Mouse (Mus musculus): ENCODE data around the gene Snrnp25. TPM values are rescaled to one million over a fixed set of nuclear protein-coding genes. Genes with fewer than 3 reads are reported as not detected.

Snrnp25 gene
- total RNA-seq, 2 experiments from 2014 or later, result 13.1 to 18.5 TPM

DNA sequence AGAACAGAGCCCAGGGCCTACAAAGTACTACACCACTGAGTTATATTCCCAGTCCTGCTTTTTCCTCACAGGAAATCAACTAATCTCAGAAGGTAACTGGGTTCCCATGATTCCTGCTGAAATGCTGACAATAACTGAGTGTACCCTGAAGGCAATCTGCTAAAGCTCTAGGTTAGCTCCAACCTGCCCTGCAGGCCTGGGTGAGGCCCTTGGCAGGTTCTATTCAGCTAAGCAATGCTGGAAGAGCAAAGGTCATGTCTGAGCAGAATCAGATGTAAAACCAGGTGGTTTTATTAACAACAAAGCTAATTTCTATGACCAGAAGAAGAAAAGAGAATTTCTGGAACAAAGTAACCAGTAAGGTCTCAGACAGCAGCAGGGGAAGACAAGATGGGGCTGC lies 36.2 kb downstream of the Snrnp25 start:
- no peak for DNase-seq (ENCODE audit: low spot score in 2 of 2)

DNA sequence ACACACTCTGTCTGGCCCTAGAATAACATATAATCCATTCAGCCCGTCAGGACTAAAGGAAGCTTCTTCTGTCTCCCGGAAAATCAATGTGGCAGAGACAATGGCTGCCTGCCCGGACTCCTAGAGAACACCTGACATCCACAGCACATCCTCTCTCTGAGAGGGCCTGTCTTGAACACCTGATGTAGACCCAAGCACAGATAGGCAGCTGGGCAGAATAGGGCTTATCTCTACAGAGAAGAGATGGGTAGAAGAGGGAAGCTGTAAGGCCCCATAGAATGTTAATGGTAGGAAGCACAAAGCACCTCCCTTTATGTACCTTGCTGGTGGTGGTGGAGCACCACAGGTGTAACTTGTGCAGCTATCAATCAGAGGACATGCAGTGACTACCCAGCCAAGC lies 37.0 kb downstream of the Snrnp25 start:
- DNase-seq (ENCODE audit: low spot score in 2 of 2), result no peak

DNA sequence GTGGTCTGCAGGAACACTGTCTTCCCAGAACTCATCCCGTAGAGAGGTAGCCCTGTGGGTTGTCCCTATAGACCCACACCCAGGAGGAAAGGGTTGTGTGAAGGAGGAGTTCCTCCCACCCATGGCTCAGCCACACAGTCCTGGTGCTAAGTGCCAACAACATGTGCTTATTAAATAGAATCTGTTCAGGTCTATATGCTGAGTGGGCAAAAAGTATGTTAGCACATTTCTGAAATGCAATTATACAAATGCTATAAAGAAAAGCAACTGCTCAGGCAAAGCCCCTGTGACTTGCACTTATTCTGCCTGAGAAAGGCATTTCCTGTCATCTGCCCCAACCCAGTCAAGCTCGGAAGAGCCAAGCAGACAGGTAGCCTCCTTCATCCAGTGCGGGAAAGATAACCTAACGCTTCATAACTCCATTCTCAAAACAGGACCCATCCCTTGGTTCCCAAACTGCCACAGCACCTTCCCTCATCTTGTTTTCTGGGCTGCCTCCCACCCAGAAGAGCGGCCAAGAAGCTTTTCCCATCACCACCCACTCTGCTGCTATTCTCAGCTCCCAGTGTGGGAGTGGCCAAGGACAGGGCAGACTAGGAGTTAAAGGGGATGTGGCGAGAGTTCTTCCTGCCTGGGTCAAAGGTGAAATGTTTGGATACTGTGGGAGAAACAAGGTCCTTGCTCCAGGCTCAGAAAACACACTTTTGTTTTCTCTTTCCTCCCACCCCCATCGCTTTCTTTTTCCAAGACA lies 38.2 kb downstream of the Snrnp25 start:
- DNase-seq (ENCODE audit: low spot score in 2 of 2), result no peak

DNA sequence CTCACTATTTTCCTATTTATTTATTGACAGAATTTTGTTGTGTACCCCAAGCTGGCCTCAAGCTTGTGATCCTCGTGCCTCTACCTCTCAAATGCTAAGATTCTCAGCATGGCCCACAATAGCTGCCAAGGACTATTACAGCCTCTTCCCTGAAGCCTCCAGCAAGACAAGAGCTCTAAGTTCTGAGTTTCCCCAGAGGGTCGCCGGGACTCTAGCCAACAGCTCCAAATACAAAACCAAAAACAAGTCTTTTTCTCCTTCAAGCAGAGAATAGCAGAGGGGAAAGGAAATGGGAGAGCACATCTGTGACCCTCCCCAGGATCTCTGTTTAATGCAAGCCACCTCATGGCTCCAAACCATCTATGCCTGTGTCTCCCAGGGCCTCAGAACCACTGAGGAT lies 38.8 kb downstream of the Snrnp25 start:
- DNase-seq (ENCODE audit: low spot score in 2 of 2), result no peak

DNA sequence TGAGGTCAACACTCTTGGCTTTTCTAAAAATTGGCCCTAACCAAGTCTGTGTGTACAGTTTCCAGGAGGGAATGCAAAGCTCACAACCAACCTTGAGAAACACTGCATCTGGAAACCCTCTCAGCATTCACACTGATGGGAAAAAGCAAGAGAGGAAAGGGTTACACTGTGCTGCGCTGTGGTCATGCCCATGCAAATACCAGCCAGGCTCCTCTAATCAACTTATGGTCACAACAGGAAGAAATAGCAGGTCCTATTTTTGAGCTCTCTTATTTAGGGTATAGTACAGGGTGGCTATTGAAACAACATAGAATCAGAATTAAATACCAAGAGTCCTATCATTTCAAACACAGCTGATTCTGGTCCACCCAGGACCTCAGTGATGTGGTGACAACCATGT lies 39.4 kb downstream of the Snrnp25 start:
- DNase-seq (ENCODE audit: low spot score in 2 of 2), result no peak

DNA sequence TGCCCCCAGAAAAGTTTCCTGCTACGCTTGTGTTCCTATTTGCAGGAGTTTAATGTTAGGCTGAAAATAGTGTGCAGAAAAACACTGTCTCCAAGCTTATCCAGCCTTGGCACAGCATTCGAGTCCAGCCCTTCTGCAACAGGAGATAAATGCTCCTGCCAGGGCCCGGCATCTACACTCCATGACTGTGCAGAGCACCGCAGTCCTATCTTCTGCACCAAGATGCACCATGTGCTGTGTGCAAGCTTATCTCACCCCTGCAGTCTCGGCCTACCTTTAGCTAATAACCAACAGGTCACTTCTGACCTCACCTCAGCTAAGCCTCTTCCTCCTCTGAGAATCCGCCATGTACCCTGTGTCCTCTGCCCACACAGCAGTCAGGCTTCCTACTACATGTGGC lies 40.4 kb downstream of the Snrnp25 start:
- no peak for DNase-seq (ENCODE audit: low spot score in 2 of 2)

GRCm38 (mm10) chr11:32247068-32247467 lies 41.9 kb downstream of the Snrnp25 start:
- no peak for DNase-seq (ENCODE audit: low spot score in 2 of 2)

GRCm38 (mm10) chr11:32248350-32248749 lies 43.1 kb downstream of the Snrnp25 start:
- no peak for DNase-seq (ENCODE audit: low spot score in 2 of 2)

GRCm38 (mm10) chr11:32250880-32251763 lies 45.9 kb downstream of the Snrnp25 start:
- no peak for DNase-seq (ENCODE audit: low spot score in 2 of 2)

DNA sequence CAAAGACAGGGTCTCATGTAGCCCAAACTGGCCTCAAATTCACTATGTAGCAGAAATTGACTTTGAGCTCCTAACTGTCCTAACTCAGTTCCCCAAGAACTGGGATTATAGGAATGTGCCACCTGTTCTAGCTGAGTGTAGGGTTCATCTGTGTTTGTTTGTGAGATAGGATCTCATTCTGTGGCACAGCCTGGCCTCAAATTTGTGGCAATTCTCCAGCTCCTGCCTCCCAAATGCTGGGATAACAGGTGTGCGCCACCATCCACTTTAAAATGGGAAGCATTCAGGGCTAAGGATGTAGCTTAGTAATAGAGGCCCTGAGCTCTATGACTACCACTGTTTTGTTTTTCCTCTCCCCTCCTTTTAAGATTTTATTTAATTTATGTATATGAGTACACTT lies 47.9 kb downstream of the Snrnp25 start:
- no peak for DNase-seq (ENCODE audit: low spot score in 2 of 2)

- DNase-seq (ENCODE audit: low spot score in 2 of 2), result no peak
Measured at GRCm38 (mm10) chr11:32256146-32256545, 50.9 kb downstream of the Snrnp25 start.

DNA sequence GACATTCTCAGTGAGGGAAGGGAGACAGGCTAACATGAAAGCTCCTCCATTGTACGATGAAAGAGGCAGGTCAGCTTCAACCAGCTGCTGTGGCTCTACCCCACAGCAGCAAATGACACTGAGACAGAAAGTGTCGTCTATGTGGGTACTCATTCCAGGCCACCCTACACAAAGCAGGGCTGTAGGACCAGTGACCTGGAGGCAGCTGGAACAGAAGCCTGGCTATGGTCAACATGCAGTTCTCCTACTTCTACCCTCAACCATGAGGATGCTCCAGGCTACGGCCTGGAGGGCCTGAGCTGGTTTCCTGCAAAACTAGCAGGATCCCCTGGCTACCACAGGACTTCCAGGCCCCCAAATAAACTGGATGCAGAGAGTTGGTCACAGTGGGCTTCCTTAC lies 51.4 kb downstream of the Snrnp25 start:
- DNase-seq (ENCODE audit: low spot score in 2 of 2), result no peak

Other genes with a start within 250 kb of the Snrnp25 start
- gene 4930524B15Rik, start 239.8 kb upstream of the Snrnp25 start, total RNA-seq (2021), result not detected
- gene Nsg2, start 205.0 kb upstream of the Snrnp25 start, total RNA-seq (2021), result 10 to 100 TPM; 32.0 to 51.2 TPM
- under 1 TPM; 0.10 to 0.32 TPM for gene Il9r, start 5.1 kb upstream of the Snrnp25 start, total RNA-seq (2021)
- 10 to 100 TPM; 22.8 to 28.8 TPM for gene Rhbdf1, start 16.9 kb downstream of the Snrnp25 start, total RNA-seq (2021)
- gene Mpg, start 21.1 kb downstream of the Snrnp25 start, total RNA-seq (2021), result 10 to 100 TPM; 17.1 to 20.3 TPM
- 10 to 100 TPM; 52.8 to 64.2 TPM for gene Nprl3, start 62.3 kb downstream of the Snrnp25 start, total RNA-seq (2021)
- not detected for gene Hba-x, start 71.0 kb downstream of the Snrnp25 start, total RNA-seq (2021)
- 1,000 to 10,000 TPM; 1,892 to 5,977 TPM for gene Hba-a1, start 78.1 kb downstream of the Snrnp25 start, total RNA-seq (2021)
- not detected for gene Hbq1b, start 81.5 kb downstream of the Snrnp25 start, total RNA-seq (2021)
- gene Hba-a2, start 91.1 kb downstream of the Snrnp25 start, total RNA-seq (2021), result 1,000 to 10,000 TPM; 1,371 to 4,495 TPM
- not detected for gene Hbq1a, start 94.7 kb downstream of the Snrnp25 start, total RNA-seq (2021)
- 10 to 100 TPM in 1 of 2 experiments, 1 to 10 TPM in 1; 9.8 to 11.2 TPM for gene Sh3pxd2b, start 142.4 kb downstream of the Snrnp25 start, total RNA-seq (2021)
- 10 to 100 TPM; 13.4 TPM for gene Ubtd2, start 250.0 kb downstream of the Snrnp25 start, total RNA-seq (2021)